Mouse (Mus musculus) cerebellum, postnatal 10 days (tissue): ENCODE results near the gene Hist2h2bb.
"Not testable (repeated sequence)": the region's sequence is repeated elsewhere in the genome, so short reads cannot be mapped to it uniquely, and the experiment has no call there.

Experiments
- DNase-seq, 2 experiments: peaks; one replicate each; pipeline ENCODE4 v3.0.0; 2021; ENCODE audit warnings: mixed read lengths in 2 of 2

Gene Hist2h2bb

GRCm38 (mm10) chr3:96266132-96266710 lies 3.3 kb upstream of the Hist2h2bb start:
- no peak for DNase-seq

GRCm38 (mm10) chr3:96267541-96267940 lies 2.0 kb upstream of the Hist2h2bb start:
- DNase-seq: no peak

GRCm38 (mm10) chr3:96268051-96268775 lies 1.3 kb upstream of the Hist2h2bb start, which contains the start of gene Hist2h3b:
Hist2h3b (plus strand) TSS chr3:96268654.
- DNase-seq: peak; percentile 86

GRCm38 (mm10) chr3:96268776-96269378 lies 675 bp upstream of the Hist2h2bb start:
- DNase-seq: peak; percentile 22 to 63

- no peak for DNase-seq
These were observed 4.3 kb downstream of the Hist2h2bb start for GRCm38 (mm10) chr3:96273591-96274465.

GRCm38 (mm10) chr3:96277428-96277799 lies 7.9 kb downstream of the Hist2h2bb start:
- DNase-seq: peak; percentile 63 to 64

- DNase-seq: peak; percentile 95 to 96
These were observed 8.5 kb downstream of the Hist2h2bb start for GRCm38 (mm10) chr3:96277800-96278624.

GRCm38 (mm10) chr3:96280660-96281059 lies 11.1 kb downstream of the Hist2h2bb start:
- no peak for DNase-seq

GRCm38 (mm10) chr3:96284457-96284856 lies 14.9 kb downstream of the Hist2h2bb start:
- peak; percentile 46 to 47 for DNase-seq

- DNase-seq: peak in 1 of 2 experiments; percentile 31
These were observed 17.8 kb downstream of the Hist2h2bb start for GRCm38 (mm10) chr3:96287334-96287733.

GRCm38 (mm10) chr3:96289201-96289600 lies 19.6 kb downstream of the Hist2h2bb start:
- no peak for DNase-seq

- not testable (repeated sequence) for DNase-seq
These were observed 21.2 kb downstream of the Hist2h2bb start for GRCm38 (mm10) chr3:96290727-96291126.

GRCm38 (mm10) chr3:96292641-96293040 lies 23.1 kb downstream of the Hist2h2bb start:
- no peak for DNase-seq

GRCm38 (mm10) chr3:96293368-96293767 lies 23.8 kb downstream of the Hist2h2bb start:
- no peak for DNase-seq

- DNase-seq: no peak
These were observed 24.2 kb downstream of the Hist2h2bb start, which contains the start of gene Fcgr1 for GRCm38 (mm10) chr3:96293787-96294186. Fcgr1 (minus strand) TSS chr3:96293969.

- no peak for DNase-seq
These were observed 28.8 kb downstream of the Hist2h2bb start for GRCm38 (mm10) chr3:96298360-96298759.

GRCm38 (mm10) chr3:96299562-96299961 lies 30.0 kb downstream of the Hist2h2bb start:
- DNase-seq: no peak

- DNase-seq: no peak
These were observed 31.4 kb downstream of the Hist2h2bb start for GRCm38 (mm10) chr3:96300706-96301529.

- no peak for DNase-seq
These were observed 32.5 kb downstream of the Hist2h2bb start for GRCm38 (mm10) chr3:96302076-96302475.

- DNase-seq: no peak
These were observed 37.0 kb downstream of the Hist2h2bb start for GRCm38 (mm10) chr3:96306506-96306905.

- DNase-seq: no peak
These were observed 39.9 kb downstream of the Hist2h2bb start for GRCm38 (mm10) chr3:96309441-96309840.
